Mouse (Mus musculus) thymus, postnatal 4 days (tissue): ENCODE measurements around the gene B4galt1.
A peak's percentile ranks its signal among the peaks of the same experiment; 100 is the strongest.

Source experiments
- DNase-seq: peaks from one replicate; pipeline ENCODE4 v3.0.0; 2021

B4galt1 gene

DNA sequence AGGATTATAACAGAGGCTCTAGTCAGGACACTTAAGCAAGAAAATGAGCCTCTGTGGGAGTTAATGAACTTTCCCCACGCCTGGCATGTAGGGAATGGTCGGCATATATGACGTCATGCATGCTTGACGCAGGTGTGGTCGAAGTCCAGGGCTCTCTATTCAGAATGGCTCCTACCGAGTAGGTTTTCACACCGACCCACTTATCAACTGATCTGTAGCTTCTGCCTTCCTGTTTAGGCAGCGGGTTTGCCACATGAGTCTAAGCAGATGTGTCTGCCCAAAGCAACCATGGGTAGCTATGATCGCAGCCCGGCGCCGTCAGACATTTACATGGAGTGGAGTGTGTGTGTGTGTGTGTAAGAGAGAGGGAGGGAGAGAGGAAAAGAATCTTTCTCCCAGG is 14.6 kb downstream of the B4galt1 start:
- peak; percentile 75 for DNase-seq

DNA sequence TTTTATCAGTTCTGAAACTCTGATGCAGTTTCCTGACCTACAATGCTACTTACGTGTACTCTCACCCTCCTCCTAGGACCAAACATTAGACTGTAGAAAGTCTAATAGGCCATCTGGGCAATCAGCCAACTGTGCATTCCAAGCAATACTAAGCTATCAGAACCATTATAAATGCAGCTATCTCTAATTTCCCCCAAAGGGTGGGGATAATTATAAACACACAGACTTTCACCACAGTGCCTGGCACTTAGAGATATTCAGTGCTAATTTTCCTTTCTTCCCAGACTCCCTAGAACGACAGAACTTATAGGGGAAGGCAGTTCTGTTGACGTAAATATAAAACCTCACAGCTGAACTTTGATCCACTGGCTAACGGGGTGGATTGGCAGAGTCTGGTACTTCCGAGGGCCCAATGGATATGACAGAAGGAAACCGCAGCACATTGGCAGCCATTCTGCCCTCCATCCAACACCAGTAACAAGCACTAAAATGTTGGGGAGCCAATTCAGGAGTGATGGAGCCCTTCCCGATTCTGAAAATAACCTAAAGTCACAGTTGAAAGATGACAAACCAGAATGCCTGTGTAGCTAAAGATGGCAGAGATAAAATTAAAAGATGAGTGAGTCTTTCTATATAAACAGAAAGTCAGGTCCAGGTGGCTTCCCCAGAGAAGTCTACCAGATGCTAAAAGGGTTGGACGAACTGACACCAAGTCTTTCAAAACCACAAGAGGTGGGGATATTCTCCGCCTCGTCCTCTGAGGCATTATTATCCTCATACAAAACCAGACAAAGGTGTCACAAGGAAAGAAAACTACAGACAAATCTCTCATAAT is 16.1 kb downstream of the B4galt1 start:
- peak; percentile 35 for DNase-seq

DNA sequence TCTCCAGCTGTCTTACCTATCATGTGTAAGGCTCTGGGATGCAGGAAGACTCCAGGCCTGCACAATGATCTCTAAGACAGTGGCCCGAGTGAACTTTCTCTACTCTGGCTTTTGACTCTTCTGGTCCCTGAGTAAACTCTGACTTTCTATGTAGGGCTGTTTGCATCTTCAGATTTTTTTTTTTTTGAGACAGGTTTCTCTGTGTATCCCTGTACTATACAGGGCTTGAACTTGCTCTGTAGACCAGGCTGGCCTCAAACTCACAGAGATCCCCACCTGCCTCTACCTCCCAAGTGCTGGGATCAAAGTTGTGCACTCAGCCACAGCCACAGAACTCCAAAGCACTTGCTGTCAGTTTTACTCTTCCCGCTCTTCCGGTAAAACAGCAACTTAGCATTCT is 16.8 kb downstream of the B4galt1 start:
- DNase-seq: peak; percentile 23

DNA sequence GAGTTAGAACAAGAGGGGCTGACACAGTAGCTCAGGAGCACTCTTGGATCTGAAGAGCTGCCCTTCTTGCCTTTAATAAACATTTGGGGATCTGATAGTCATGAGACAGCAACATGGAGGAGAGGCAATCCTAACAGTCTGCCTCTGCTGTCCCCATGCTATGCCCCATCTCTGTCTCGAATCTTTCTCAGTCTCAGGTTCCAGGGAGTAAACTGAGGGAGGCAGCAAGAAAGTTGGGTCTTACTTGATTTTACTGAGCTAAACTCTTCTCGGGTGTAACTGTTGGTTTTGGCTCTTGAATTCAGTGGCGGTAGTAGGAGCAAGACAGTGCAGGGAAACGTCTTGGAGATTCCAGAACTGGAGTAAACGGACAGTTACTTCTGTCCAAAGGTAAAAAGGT is 18.9 kb downstream of the B4galt1 start:
- DNase-seq: no peak

DNA sequence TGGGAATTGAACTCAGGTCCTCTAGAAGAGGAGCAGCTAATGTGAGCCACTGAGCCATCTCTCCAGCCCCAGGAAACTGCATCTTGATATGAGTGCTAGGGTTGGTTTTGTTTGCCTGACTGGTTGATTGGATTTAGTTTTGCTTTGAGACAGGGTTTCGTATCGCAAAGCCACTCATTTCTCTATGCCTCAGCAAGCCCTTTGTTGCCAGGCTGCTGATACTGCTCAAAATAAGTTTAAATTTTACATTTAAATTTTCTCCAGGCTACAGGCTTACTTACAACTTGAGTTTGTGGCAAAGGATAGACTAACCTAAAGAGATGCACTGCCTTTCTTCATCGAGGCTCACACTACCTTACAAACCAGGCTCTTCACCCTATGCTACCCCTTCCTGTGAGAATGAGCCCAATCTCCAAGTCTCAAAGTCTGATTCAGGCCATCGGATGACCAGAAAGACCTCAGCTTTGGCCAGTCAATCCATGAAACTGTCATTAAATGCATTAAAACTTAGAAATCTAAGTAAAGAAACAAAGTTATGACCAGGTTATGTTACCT is 19.5 kb downstream of the B4galt1 start:
- peak; percentile 37 for DNase-seq

DNA sequence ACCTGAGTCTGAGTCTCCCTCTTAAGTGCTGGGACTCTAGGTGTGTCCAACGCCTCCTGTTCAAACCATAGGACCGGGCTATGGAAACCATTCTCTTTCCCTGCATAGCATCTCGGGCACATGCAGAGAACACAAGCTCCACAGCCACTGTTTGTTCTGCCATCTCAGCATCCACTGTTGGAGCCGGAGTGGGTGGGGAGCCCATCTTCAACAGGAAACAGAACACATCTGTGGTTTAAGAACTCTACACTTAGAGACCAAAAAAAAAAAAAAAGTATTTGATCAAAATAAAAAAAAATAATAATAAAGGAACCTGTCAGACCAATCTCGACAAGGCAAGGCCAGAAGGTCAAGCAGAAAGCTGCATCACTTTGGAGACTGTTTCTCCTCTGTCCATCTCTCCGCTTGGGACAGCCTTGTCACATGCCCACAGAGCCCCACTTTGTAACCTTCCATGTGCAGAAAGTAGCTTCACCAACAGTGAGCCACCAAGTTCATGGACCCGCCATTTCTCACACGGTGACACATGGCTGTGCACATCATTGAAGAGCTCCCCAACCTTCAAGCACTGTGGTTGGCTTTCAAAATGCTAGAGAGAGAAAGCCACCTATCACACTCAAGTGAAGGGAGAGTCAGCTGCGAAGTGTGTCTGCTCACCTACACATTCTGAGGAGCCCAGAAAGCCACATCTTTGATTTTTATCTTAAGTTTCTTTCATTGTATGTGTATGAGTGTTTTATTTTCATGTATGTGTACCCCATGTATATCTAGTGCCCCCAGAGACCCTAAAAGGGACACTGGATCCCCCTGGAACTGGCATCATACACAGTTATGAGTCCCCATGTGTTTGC is 20.2 kb downstream of the B4galt1 start:
- peak; percentile 61 for DNase-seq

DNA sequence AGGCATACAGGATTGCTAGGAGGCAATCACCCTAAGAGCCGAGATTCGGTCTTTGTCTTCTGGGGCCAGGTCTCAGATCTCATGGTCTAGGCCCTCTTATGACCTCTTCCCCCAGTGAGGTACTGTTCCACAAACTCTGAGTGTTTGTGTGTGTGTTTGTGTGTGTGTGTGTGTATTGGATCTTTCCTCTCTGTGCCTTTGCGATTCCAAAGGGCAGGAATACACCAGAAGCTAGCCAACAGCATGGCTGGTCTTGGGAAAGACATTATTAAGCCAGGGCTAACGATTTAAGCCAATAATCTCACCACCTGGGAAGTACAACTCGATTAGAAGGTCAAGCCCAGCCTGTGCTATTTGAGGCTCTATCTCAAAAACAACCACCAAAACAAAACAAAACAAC is 23.3 kb downstream of the B4galt1 start:
- DNase-seq: no peak

DNA sequence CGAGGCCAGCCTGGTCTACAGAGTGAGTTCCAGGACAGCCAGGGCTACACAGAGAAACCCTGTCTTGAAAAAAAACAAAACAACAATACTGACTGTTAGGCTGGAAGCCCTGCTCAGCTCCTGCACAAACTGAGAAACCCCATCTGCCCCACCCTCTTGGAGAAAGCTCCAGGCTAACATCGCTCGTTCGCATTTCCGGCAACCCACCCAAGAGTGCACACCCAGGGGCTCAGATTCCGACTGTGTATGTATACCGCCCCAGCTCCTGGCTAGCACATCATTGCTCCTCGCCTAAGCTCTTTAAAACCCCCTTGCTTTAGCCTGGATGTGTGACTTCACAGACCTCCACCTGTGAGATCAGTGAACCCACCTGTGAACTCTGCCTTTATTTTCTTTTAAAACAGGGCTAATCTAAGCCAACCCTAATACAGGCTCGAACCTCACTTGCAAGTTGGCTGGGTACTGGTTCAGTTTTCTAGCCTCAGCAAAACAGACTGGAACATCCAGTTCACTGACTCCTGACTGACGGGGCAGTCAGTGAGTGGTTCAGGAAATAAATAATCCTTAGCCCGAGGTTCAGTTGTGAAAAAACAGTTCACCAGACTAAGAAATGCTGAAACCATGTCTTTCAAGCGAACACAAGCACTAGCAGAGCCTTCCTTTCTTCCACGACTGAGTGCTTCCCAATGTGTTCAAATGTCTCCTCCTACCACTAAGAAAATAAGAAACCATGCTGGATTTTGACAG is 24.0 kb downstream of the B4galt1 start:
- DNase-seq: no peak

DNA sequence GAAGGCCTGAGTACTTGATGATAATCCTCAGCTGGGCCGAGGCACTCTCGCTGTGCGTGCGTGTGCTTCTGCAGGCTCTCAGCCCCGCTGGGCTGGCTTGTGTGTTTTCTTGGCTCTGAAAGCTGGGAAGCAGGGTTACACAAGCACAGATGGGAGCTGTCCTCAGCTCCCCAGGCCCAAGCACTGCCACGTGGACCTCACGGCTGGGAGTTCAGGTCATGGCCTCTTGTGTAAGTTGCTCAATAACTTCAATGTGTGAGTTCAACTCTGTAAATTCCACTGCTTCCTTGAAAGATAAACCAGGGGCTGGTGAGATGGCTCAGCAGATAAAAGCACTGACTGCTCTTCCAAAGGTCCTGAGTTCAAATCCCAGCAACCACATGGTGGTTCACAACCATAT is 24.9 kb downstream of the B4galt1 start:
- no peak for DNase-seq

DNA sequence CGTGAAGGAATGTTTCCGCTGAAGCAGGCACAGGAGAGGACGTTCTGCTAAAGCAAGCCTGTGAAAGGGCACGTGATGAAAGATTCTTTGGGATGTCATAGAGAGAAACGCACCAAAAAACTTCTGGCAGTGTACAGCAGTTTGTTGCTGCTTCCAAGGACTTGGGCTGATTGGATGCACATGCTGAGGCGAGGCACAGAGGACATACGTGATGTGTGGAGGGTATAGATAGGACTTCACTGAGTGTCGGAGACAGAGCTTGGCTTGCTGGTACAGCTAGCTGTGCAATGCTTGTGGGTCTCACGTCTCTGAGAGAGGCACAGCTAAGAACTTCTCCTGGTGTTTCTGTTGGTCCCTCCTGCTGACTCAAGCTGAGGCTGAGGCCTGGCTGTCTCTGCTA is 25.9 kb downstream of the B4galt1 start:
- DNase-seq: no peak

DNA sequence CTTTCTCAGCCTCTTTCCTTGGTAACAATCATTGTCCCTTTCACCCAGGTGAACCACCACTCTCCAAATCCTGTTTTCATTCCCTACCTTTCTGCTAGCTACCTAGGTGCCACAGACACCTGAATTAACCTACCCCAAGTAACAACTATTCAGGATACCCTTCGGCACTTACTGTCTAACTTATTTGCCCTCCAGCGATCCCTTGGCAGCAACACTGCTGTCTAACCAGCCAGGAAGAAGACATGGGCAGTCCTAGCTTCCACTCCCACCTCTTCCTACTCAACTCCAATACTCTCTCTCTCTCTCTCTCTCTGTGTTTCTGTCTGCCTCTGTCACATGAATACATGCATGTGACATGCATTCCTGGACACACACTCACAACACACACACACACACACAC is 27.0 kb downstream of the B4galt1 start:
- DNase-seq: no peak

DNA sequence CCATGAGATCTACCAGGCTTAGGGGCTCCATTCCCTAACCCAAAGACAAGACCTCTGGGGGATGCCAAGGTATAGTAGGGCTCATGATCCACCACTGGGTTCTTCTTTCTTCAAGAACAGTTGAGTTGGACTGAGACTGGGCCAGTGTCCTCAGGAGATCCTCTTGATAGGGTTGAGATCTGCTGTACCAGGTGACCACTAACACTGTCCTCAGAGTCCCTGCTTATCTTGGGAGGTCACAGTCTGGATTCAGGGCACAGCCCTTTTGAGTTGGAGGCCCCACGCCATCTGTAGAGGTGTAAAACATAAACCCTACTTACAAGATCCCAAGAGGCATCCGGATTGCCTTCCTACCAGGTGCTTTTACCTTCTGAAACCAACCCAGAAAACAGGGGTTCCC is 27.8 kb downstream of the B4galt1 start:
- DNase-seq: no peak

DNA sequence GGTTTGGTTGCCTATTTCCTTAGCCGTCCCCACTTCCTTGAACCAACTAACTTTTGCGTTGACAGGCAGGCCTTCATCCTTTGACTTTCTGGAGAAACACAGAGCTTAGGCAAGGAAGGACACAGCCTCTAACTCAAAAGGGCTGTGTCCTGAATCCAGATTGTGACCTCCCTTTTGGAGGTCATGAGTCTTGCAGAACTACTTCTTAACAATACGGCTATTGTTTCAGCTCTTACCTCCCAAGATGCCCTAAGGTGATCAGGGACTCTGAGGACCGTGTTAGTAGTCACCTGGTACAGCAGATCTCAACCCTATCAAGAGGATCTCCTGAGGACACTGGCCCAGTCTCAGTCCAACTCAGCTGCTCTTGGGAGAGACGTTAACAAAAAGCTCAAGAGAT is 28.7 kb downstream of the B4galt1 start:
- DNase-seq: no peak

DNA sequence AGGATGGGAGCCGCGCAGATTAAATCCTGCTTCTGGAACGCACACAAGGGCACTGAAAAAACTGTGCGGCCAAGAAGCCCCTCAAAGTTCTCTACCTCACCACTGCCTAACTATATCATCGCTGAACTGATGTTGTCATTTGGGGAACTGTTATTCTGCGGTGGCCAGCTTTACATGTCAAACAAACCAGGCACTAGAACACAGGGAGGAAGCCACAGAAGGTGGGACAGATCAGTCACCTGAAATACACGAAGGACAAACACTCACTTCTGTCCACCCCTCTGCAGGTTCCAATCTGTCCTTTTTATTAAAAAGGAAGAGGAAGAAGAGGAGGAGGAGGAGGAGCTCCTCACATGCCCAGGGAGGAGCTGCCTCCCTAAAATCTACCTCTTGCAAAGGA is 29.3 kb downstream of the B4galt1 start:
- DNase-seq: no peak

DNA sequence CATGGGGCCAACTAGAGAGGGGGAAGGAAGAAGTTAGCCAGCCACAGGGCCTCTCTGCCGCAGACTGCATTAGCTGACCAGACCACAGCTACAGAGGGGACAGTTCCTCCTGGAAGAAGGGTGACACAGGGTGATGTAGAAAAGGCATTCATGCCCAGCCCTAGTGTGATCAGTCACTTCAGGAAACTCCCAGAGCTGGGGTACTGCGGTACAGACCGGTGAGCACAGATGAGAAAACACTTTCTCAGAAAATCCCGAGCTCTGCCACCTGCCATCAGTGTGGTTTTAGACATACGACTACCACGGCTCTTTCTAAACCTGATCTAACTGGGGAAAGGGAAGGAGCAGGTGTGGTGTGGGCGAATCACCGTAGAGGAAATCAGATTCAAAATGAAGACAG is 30.1 kb downstream of the B4galt1 start:
- DNase-seq: peak; percentile 45

DNA sequence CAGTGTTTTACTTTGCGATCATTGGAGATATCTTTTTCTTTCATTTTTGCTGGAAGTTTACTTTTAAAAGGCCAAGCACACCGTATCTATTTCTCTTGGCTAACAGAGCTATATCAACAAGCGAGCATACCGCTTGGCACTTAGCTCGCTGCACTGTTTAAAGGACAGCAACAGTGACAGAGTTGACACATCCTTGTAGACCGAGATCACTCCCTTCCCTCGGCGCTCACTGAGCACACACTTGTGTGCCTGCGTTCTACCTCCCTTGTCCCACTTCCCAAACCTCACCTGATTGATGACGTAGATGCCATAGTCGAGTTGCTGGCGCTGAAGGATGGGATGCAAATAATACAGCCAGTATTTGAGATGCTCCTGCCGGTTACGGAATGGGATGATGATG is 30.7 kb downstream of the B4galt1 start:
- peak; percentile 22 for DNase-seq

DNA sequence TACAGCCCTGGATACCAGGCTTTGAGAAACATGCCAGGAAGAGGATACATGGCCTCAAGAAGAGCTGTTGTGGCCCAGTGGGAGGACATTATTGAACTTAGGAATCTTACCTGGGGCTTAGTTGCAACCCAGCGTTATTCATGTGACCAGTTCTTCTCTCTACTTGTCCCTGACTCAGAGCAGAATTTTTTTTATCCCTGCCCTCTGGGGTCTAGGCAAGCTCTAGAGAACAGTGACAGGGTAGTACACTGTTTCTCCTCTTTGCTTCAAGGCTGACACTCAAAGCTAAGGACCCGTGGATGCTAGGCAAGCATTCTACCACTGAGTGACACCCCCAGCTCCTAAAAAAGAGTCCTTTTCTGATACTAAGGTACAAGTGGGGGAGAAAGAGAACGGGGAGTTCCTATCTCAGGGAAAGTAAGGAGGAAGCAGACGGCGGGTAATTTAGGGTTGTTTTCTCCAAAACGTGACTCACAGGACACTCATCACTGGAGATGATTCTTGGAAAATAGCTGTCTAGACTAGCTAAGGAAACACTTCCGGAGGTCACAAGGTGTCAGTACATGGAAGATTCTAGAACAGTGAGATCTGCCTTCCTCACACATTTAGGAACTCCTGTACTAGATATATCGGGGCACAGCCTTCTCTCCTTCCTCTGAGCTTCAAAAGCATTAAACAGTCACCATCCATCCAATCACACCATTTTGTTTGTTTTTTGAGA is 32.3 kb downstream of the B4galt1 start:
- no peak for DNase-seq

DNA sequence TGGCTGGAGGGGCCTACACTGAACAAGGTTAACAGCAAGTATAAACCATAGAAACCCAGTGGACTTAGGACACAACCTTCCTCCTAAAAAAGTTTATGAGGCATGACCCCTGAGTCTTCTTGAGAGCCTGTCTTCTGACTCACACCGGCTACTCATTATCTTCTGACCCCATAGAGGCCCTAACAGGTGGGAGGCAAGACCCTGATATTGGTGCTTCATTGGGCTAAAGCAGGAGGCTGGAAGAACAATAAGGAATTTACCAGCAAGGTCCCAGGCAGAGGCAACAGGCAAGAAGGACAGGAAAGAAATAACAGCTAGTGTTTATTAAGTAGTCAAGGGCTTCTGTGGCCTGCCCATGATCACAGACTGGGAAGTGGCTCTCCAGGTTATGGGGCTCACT is 32.9 kb downstream of the B4galt1 start:
- no peak for DNase-seq

DNA sequence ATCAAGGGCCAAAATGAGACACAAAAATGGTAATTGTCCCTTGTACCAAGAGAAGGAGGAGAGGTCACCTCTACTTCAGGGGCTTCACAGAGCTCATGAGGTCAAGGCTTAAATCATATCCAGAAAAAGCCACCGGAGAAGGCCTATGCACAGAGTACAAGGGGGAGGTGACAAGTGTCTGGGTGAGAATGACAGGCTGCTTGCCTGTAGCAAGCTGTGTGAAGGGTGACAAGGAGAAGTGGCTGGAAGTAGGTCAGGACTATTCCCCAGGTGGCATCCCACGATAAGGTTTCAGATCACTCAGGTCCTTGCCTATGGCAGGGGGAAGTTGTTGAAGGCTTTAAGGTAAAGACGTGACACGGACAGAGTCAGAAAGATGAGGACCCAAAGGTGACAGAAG is 33.8 kb downstream of the B4galt1 start:
- DNase-seq: no peak

DNA sequence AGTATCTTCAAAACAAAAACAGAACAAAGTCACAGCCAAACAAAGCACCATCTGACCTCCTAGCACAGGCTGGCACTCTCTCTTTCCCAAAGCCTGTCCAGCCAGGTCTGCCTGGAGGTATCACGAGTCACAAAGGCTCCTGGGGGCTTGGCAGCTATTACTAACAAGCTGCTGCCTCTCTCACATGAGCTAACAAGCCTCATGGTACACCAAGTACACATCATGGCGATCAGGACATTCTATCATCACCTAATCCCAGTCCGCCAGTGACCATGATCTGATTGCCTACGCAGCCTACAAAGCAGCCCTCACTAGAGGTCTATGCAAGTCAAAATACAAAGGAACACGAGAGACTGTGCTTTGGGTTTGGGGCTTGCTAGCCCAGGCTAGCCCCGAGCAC is 34.7 kb downstream of the B4galt1 start:
- no peak for DNase-seq

DNA sequence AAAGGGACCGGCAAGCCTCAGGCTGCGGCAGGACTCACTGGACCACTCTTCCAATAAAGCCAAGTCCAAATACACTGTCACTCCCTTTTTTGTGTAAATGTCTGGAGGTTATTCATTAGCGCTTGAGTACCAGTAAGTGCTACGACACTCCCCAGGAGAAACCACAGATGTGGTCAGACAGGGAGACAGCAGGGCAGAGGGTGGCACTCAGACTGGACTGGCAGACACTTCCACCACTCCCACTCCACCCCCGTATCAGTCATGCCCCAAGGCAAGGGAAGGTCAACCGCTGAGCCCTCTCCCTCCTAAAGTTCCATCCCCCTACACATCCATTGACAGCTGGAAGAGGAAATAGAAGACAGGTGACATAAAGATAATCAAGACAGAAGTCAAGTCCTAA is 35.4 kb downstream of the B4galt1 start:
- no peak for DNase-seq

DNA sequence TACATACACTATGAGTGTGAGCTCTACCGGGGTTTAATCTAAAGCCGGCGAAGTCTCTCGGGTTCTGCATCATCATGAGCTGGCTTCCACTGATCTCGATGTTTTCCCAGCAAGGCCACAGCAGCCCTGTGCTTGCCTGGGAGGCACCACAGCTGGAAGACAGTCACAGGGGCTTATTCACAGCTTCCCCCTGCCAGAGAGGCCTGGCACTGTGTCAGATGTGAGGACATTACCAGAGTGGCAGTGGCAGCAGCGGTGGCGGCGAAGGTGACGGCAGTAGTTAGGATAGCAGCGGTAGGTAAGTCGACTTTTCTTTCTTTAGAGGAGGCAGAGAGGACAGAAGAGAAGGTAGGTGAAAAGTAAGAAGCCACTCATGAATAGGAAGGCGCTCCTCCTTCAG is 35.9 kb downstream of the B4galt1 start:
- no peak for DNase-seq
